Comparison of ENCODE assay signal across 8 mouse cellular contexts in the genomic region with DNA sequence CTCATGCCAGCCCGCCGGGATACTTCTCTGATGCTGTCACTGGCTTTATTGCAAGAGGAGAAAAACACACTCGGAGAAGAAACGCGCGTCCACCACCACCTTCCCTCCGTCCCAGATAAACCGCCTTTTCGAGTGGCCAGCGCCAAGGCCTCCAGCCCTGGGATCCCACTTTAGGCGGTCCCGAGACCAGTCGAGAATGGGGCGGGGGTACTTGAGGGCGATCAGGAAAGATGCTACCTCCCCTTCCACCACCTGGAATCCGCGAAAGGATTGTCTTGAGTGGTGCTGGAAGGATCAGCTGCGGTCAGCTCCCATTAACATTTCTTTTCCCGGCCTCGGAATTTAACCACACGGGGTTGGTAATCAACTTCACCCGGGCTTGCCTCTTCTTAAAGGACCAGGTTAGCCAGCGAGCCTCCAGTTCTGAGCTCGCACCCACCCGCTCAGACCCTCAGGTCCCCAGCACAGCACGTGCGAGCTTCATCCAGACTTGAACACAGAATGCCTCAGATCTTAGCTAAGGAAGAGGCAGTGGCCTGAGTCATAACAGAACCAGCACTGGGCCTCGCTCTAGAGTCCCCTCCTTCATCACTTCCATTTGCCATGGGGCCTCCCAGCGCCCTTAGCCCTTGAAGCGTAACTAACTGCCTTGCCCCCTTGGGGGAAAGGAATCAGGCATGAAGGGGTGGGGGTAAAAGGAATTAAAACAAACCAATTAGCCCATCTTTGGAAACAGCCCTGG.
DNase-seq lines count a peak whose midpoint lies in the region; ATAC-seq and TF ChIP-seq lines count a peak whose summit lies in the region.

No protein-coding gene starts in this region.

- no peaks in the 10 kb centered on the region for H3K36me3 ChIP-seq in forebrain, postnatal 0 days (ENCODE audit: insufficient read depth)

- WGBS in forebrain, postnatal 0 days, result 11% methylated on average over 30 of the region's 30 CpGs

- TF ChIP-seq CTCF in left cerebral cortex, adult 2 months (IDR thresholded peaks at IDR 0.05), result no peak
- TF ChIP-seq CTCF in forebrain, postnatal 0 days (IDR thresholded peaks at IDR 0.05; ENCODE audit: low read depth), result no peak

- H3K9me3 ChIP-seq in forebrain, postnatal 0 days (ENCODE audit: low read length), result no peaks in the 10 kb centered on the region

- no peaks in the 10 kb centered on the region; the same call in 1 of the 2 replicates for H3K27me3 ChIP-seq in forebrain, postnatal 0 days (ENCODE audit: insufficient read depth, low read length)

- peak overlapping the region; percentile 99 for H3K4me2 ChIP-seq in forebrain, postnatal 0 days (ENCODE audit: low read depth)

- peak overlapping the region; percentile 54 for H3K4me3 ChIP-seq in left cerebral cortex, adult 2 months
- peak overlapping the region; percentile 74 for H3K4me3 ChIP-seq in forebrain, postnatal 0 days (ENCODE audit: low read depth, low read length)

- H3K4me1 ChIP-seq in forebrain, postnatal 0 days (ENCODE audit: insufficient read depth), result peaks cover 12% of the 10 kb centered on the region

- H3K27ac ChIP-seq in left cerebral cortex, adult 2 months, result no peak overlapping the region; the same call in 1 of the 2 replicates
- no peak overlapping the region for H3K27ac ChIP-seq in forebrain, postnatal 0 days (ENCODE audit: low read depth, low read length)

- no peak for DNase-seq in left cerebral cortex, adult 2 months (ENCODE audit: extremely low spot score in 1 of 2, low spot score in 2 of 2)
- no peak for DNase-seq in left cerebral cortex, adult 8-10 months (ENCODE audit: low spot score in 2 of 2)
- DNase-seq in forebrain, postnatal 0 days, result no peak
- DNase-seq in kidney, postnatal 25 days, result peak; percentile 18 to 68
- peak; percentile 37 for DNase-seq in neural tube, embryonic 10.5 days (ENCODE audit: extremely low spot score, low spot score)
- no peak for DNase-seq in T-cell, adult 2 months (ENCODE audit: low spot score)
- DNase-seq in urinary bladder, adult 2 months (ENCODE audit: low spot score), result no peak
- DNase-seq in natural killer cell, adult 2 months (ENCODE audit: low spot score in 2 of 2), result no peak

- no peak for ATAC-seq in forebrain, postnatal 0 days

- peak overlapping the region; percentile 68; the same call in 1 of the 2 replicates for H3K9ac ChIP-seq in forebrain, postnatal 0 days

- intact Hi-C loops in left cerebral cortex, adult 2 months (cut with DNase I), result no loop called here

Comparison
In these comparisons a context has a peak if more than half of its experiments do, and no peak if none do; other contexts are left out.
1. DNase-seq: peak in kidney, postnatal 25 days (2 of 2) and neural tube, embryonic 10.5 days (single experiment); none in left cerebral cortex, adult 2 months (0 of 2), left cerebral cortex, adult 8-10 months (0 of 2), forebrain, postnatal 0 days (single experiment), T-cell, adult 2 months (single experiment), urinary bladder, adult 2 months (single experiment) and natural killer cell, adult 2 months (0 of 2).